In the genomic region with DNA sequence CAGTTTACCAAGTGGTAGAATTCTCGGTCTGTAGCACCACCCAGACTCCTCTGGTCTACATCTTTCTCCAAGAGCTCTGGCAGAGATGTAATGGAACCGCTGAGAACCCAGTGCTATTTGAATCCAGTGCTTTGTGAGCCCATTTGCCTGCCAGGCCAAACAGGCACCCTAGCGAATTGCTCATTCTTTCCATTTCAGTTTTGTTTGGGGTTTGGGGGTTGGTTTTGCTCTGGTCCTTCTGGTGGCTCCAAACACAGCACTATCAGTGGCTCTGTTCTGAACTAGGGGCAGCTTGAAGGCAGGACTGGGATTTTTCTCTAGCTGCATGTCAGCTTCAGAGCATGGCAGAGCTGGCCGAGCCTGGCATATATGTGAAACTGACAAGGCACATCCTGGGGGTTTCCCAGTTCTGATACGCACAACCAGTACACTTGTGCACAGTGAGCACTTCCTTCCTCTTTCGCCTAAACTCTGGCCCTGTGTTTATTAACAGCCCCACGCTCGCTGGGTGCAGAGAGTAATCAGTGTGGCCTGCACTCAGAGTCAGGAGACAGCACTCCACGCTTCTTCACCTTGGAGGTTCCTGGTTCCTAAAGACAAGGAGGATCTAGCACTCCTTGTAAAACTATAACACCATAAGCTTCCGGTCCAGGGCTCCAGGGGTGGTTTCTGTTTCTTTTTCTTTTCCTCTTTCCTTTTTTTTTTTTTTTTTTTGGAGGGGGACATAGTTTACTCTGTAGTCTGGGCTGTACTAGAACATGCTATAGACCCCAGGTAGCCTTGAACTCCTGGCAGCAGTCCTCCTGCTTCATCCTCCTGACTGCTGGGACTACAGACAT, we compare ENCODE assay signal across 1 mouse cellular context.
A peak's percentile ranks its signal among the peaks of the same experiment; 100 is the strongest.
TF ChIP-seq lines count a peak whose summit lies in the region.

No protein-coding gene starts in this region.

TF ChIP-seq in MEL, 35 proteins besides CTCF, POLR2A, EP300 and RAD21 (continued from another document):
- TF ChIP-seq NRF1 (IDR thresholded peaks at IDR 0.05; ENCODE audit: insufficient read depth, low read depth, low read length, poor library complexity, severe bottlenecking) (peak; percentile 58), TBP (IDR thresholded peaks at IDR 0.05; ENCODE audit: low read depth, low read length) (peak; percentile 92), ZMIZ1 (IDR thresholded peaks at IDR 0.05; ENCODE audit: low read depth, low read length) (peak; percentile 82; the same call in 1 of the 2 replicates), ZNF384 (IDR thresholded peaks at IDR 0.05; ENCODE audit: low read depth, low read length) (peak; percentile 75), UBTF (IDR thresholded peaks at IDR 0.05; ENCODE audit: borderline replicate concordance, insufficient read depth, low read depth, low read length) (0 out of 2 replicates have a peak, but pooled peaks have one; percentile 34), SIN3A (IDR thresholded peaks at IDR 0.05; ENCODE audit: low read length) (peak; percentile 89), RCOR1 (IDR thresholded peaks at IDR 0.05; ENCODE audit: low read depth, low read length) (peak; percentile 71), JUND (IDR thresholded peaks at IDR 0.05; ENCODE audit: low read depth, low read length) (no peak), TCF12 (IDR thresholded peaks at IDR 0.05; ENCODE audit: low read depth, low read length) (peak; percentile 63), POLR2AphosphoS2 (IDR thresholded peaks at IDR 0.05; ENCODE audit: low read length) (peak; percentile 54; the same call in 1 of the 2 replicates), ETS1 (IDR thresholded peaks at IDR 0.05; ENCODE audit: low read depth, low read length) (peak; percentile 86), GATA1 (IDR thresholded peaks at IDR 0.05; ENCODE audit: low read depth, low read length) (peak; percentile 2; the same call in 1 of the 2 replicates), MAX (IDR thresholded peaks at IDR 0.05; ENCODE audit: low read length) (peak; percentile 86), MYC (IDR thresholded peaks at IDR 0.05; ENCODE audit: low read depth, low read length) (peak; percentile 84; the same call in 1 of the 2 replicates), CHD2 (IDR thresholded peaks at IDR 0.05; ENCODE audit: low read length) (no peak), USF1 (IDR thresholded peaks at IDR 0.05; ENCODE audit: low read depth, low read length) (no peak; the same call in 1 of the 2 replicates), TAL1 (IDR thresholded peaks at IDR 0.05; ENCODE audit: low read length) (0 out of 2 replicates have a peak, but pooled peaks have one; percentile 25), NELFE (IDR thresholded peaks at IDR 0.05; ENCODE audit: low read depth, low read length) (peak; percentile 73)
